Mouse (Mus musculus) thymus, adult 18-20 months (tissue): ENCODE data around the gene Gm21870.
"Not testable (repeated sequence)": the region's sequence is repeated elsewhere in the genome, so short reads cannot be mapped to it uniquely, and the experiment has no call there.

Source experiments
- DNase-seq, 2 experiments: peaks; one replicate each; pipeline ENCODE4 v3.0.0; 2022; ENCODE audit warnings: mixed read lengths in 2 of 2

Gm21870 gene

GRCm38 (mm10) chrX:33986716-33987115 lies at the start of gene Gm21870:
Gene Gm21870 (minus strand): TSS chrX:33986816.
- DNase-seq: not testable (repeated sequence)

- not testable (repeated sequence) for DNase-seq
Measured at GRCm38 (mm10) chrX:33956440-33956839, 30.2 kb downstream of the Gm21870 start, which contains the start of gene Btbd35f6. Gene Btbd35f6 (minus strand): TSS chrX:33956540.
